Mouse (Mus musculus): ENCODE measurements around the gene B3gnt3. TPM values are rescaled to one million over a fixed set of nuclear protein-coding genes. Genes with fewer than 3 reads are reported as not detected.
A peak's percentile ranks its signal among the peaks of the same experiment; 100 is the strongest.

Gene B3gnt3
- total RNA-seq, 2 experiments from 2014 or later, result 0.44 to 0.49 TPM

GRCm38 (mm10) chr8:71665331-71666130 lies 36.1 kb downstream of the B3gnt3 start:
- intact Hi-C loops (cut with DNase I), result no loop called here

DNA sequence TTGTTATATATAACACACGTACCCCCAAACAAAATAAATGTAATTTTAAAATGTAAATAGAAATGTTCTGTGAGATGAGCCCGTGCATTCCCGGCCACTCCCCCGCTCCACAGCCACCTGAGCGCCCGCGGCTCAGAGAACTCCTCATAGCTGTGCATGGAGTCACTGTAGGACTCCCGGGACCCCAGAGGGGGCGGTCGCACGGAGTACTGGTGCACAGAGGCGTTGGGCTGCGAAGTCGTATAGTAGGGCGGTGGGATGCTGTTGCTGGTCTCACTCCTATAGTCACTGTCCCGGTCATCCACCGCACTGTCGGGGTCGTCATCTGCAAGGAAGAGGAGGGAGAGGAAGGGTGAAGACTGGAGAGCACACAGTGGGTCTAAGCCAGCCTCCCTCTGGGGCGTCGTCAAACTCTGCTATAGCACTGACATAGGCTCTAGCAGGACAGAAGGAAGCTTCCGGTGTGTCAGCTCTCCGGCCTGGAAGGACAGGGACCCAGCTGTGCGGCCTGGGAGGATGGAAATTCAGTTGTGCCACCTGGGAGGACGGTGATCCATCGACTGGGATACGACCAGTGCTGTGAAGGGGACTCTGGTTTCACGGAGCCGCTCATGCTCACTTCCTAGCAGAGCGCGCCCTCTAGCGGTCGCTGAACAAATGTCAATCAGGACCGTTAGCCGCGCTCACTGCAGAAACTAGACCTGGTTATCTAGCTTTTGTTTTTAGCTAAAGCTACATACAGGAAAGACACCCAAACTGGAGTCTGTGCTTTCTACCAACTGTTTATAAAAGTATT lies 41.1 kb downstream of the B3gnt3 start:
- DNase-seq (ENCODE audit: low spot score in 2 of 2), result peak; percentile 89 to 92
- intact Hi-C loops (cut with DNase I), result loop anchor here (2.0 kb wide), 1 partner anchor 100 kb away; no protein-coding TSS in a partner anchor

More at GRCm38 (mm10) chr8:71665331-71666130, 36.1 kb downstream of the B3gnt3 start:
- DNase-seq (ENCODE audit: low spot score in 2 of 2), result no peak

GRCm38 (mm10) chr8:71659751-71660150 lies 41.8 kb downstream of the B3gnt3 start:
- no peak for DNase-seq (ENCODE audit: low spot score in 2 of 2)
- intact Hi-C loops (cut with DNase I), result loop anchor here (2.0 kb wide), 1 partner anchor 99 kb away; no protein-coding TSS in a partner anchor

GRCm38 (mm10) chr8:71658515-71659049 lies 43.0 kb downstream of the B3gnt3 start:
- no peak for DNase-seq (ENCODE audit: low spot score in 2 of 2)
- intact Hi-C loops (cut with DNase I), result no loop called here

DNA sequence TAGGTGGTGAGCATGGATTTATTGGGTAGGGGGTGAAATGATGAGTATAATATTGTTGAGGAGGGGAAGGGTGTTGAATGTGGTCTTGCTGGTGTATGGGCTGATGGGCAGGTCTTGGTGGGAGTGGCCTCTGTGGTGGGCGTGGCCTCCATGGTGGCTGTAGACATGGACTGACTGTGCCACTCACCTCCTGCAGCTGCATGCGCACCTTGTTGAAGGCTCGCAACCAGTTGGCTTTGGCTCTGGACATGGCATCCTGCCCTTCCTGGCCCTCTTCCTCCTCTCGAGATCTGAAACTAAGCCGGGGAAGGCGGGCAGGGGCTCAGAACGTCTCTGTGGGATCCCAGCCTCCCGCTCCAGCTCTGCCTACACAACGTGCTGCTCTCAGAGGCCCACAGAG lies 43.8 kb downstream of the B3gnt3 start:
- DNase-seq (ENCODE audit: low spot score in 2 of 2), result no peak
- intact Hi-C loops (cut with DNase I), result no loop called here

GRCm38 (mm10) chr8:71654600-71654999 lies 47.0 kb downstream of the B3gnt3 start:
- DNase-seq (ENCODE audit: low spot score in 2 of 2), result no peak
- intact Hi-C loops (cut with DNase I), result no loop called here

GRCm38 (mm10) chr8:71645510-71645909 lies 56.1 kb downstream of the B3gnt3 start:
- intact Hi-C loops (cut with DNase I), result no loop called here
- DNase-seq (ENCODE audit: low spot score in 2 of 2), result no peak

Other genes starting within 250 kb of the B3gnt3 start
- gene Abhd8, start 238.1 kb downstream of the B3gnt3 start, total RNA-seq (2021), result 100 to 1,000 TPM; 225 to 230 TPM
- gene Mrpl34, start 236.8 kb downstream of the B3gnt3 start, total RNA-seq (2021), result 10 to 100 TPM; 75.5 to 79.8 TPM
- gene Dda1, start 232.6 kb downstream of the B3gnt3 start, total RNA-seq (2021), result 100 to 1,000 TPM in 1 of 2 experiments, 10 to 100 TPM in 1; 96.0 to 106 TPM
- 10 to 100 TPM; 68.7 to 74.9 TPM for gene Ano8, start 215.8 kb downstream of the B3gnt3 start, total RNA-seq (2021)
- 10 to 100 TPM; 29.8 to 30.8 TPM for gene Gtpbp3, start 213.7 kb downstream of the B3gnt3 start, total RNA-seq (2021)
- gene Plvap, start 190.0 kb downstream of the B3gnt3 start, total RNA-seq (2021), result 1 to 10 TPM; 6.6 to 7.6 TPM
- gene Ccdc194, start 176.1 kb downstream of the B3gnt3 start, total RNA-seq (2021), result not detected
- gene Bst2, start 164.3 kb downstream of the B3gnt3 start, total RNA-seq (2021), result 1 to 10 TPM; 2.8 to 4.2 TPM
- 10 to 100 TPM; 32.9 to 38.5 TPM for gene Mvb12a, start 158.9 kb downstream of the B3gnt3 start, total RNA-seq (2021)
- under 1 TPM in 1 of 2 experiments, not detected in 1; 0.22 TPM for gene Tmem221, start 142.9 kb downstream of the B3gnt3 start, total RNA-seq (2021)
- gene Nxnl1, start 135.2 kb downstream of the B3gnt3 start, total RNA-seq (2021), result under 1 TPM in 1 of 2 experiments, not detected in 1; 0.15 TPM
- 10 to 100 TPM; 82.0 to 84.3 TPM for gene Slc27a1, start 132.9 kb downstream of the B3gnt3 start, total RNA-seq (2021)
- 10 to 100 TPM; 54.4 to 55.4 TPM for gene Pgls, start 109.6 kb downstream of the B3gnt3 start, total RNA-seq (2021)
- 1 to 10 TPM; 3.3 TPM for gene Fam129c, start 104.1 kb downstream of the B3gnt3 start, total RNA-seq (2021)
- gene Colgalt1, start 90.8 kb downstream of the B3gnt3 start, total RNA-seq (2021), result 10 to 100 TPM; 59.4 to 64.7 TPM
- 100 to 1,000 TPM; 299 to 337 TPM for gene Unc13a, start 30.0 kb downstream of the B3gnt3 start, total RNA-seq (2021)
- gene Jak3, start 25.5 kb downstream of the B3gnt3 start, total RNA-seq (2021), result 1 to 10 TPM; 5.6 to 6.4 TPM
- gene Insl3, start 12.6 kb downstream of the B3gnt3 start, total RNA-seq (2021), result 1 to 10 TPM; 1.8 to 2.8 TPM
- gene Fcho1, start 23.9 kb upstream of the B3gnt3 start, total RNA-seq (2021), result 100 to 1,000 TPM; 152 to 156 TPM
- gene Zfp709, start 180.2 kb upstream of the B3gnt3 start, total RNA-seq (2021), result 10 to 100 TPM in 1 of 2 experiments, 1 to 10 TPM in 1; 9.8 to 11.4 TPM
- 10 to 100 TPM; 11.4 to 12.9 TPM for gene Zfp882, start 206.8 kb upstream of the B3gnt3 start, total RNA-seq (2021)
- gene Zfp617, start 206.8 kb upstream of the B3gnt3 start, total RNA-seq (2021), result 10 to 100 TPM; 24.2 to 31.3 TPM
- gene Zfp961, start 249.2 kb upstream of the B3gnt3 start, total RNA-seq (2021), result 10 to 100 TPM; 12.6 to 13.8 TPM

Data from left cerebral cortex, postnatal 14 days (tissue).